Mouse (Mus musculus) kidney, adult 2 months (tissue): ENCODE results near the gene Gipc1.

Experiments used
- CTCF ChIP-seq: fragments of 200-500 bp; conservative IDR thresholded peaks from 2 replicates; pipeline ENCODE4 v1.5.1; 2011; ENCODE audit warnings: low read depth, mild to moderate bottlenecking, control low read depth, low read length, moderate library complexity, mixed read lengths; ENCODE audit not compliant: insufficient read depth, insufficient read length
- POLR2A ChIP-seq: fragments of 200-500 bp; IDR thresholded peaks from one replicate; pipeline ENCODE4 v1.6.1; 2011; ENCODE audit warnings: low read depth, low read length, control low read depth

DNA sequence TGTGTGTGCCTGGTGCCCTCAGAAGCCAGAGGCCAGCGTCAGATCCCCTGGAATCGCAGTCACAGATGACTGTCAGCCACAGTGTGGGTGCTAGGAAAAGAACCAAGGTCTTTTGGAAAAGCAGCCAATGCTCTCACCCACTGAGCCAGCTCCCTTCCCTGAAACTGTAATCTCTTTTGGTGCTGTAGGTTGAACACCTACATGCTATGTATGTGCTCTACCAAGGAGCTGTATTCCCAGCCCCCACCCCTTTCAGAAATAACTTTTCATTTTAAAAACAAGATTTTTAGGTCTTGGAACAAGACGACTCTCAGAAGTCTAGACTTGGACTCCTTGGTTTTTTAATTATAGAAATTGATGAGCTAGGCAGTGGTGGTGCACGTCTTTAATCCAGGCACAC lies 50.9 kb downstream of the Gipc1 start:
- TF ChIP-seq CTCF (no peak), POLR2A (no peak)
